Mouse (Mus musculus): ENCODE data around the gene Spata31d1a. TPM values are rescaled to one million over a fixed set of nuclear protein-coding genes. Genes with fewer than 3 reads are reported as not detected.

Spata31d1a gene
- total and polyA plus RNA-seq, 3 experiments = 0.19 TPM; not detected in 2

DNA sequence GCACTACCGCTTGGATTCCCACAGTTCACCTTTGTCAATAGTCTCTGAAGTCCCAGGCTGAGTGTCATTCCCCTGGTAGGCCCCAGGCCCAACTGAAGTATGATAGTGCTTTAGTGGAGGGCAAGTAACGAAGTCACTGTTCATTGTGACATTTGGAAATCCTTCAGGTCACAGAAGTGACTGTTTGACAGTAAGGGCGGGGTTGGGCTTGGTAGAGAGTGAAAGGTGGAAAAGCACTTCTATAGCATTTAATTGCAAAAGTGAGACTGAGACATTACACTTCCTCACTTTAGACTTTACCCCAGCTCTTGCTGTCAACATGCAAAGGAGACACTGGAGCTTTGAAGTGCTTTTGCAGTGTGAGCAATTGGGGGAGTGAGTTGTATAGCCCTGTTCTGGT, 16.1 kb downstream of the Spata31d1a start, which contains the start of gene 4921517D22Rik:
Gene 4921517D22Rik (minus strand): TSS at position 101 of the 400 bp plus-strand sequence.
- no peak within 1 kb of the TSS for H3K9ac ChIP-seq (ENCODE audit: insufficient read depth, low read depth)
- no peak for DNase-seq (ENCODE audit: extremely low read depth)
- no peaks in the 10 kb centered on the region for H3K4me1 ChIP-seq (ENCODE audit: control insufficient read depth in 1 of 2, insufficient read depth in 2 of 2)

DNA sequence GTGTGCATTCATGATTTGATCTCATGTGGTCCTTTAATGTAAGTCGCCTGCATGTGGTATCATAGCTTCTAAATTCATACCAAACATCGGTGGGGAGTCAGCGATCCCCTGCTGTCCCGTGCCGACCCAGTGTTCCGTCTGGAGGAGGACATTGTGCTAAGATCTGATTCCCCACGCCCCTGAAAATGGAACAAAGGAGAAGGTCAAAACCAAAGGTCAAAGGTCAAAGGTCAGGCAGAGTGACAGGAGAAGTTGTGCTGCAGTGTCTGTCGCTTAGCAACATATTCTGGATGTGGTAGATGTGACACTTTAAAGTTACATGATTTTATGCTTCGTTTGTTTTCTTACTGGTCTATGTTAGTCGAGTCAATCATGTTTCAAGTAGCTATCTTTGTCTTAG, 18.7 kb downstream of the Spata31d1a start:
- no peak overlapping the region for H3K4me2 ChIP-seq (ENCODE audit: insufficient read depth, low read depth, poor library complexity, severe bottlenecking)
- H3K9me3 ChIP-seq (replicated peaks; ENCODE audit: low read length) = peaks cover 3% of the 10 kb centered on the region
- H3K27me3 ChIP-seq (replicated peaks) = peaks cover 5% of the 10 kb centered on the region
- H3K9ac ChIP-seq (ENCODE audit: insufficient read depth, low read depth) = no peak overlapping the region
- dilution Hi-C loops (cut with MboI; ENCODE audit: extremely low pct_ligation_motif_present, extremely low pct_unique_long_range_greater_than_20kb, low sequenced_read_pairs) = no loop called here
- in situ Hi-C loops (cut with MboI; ENCODE audit: low pct_ligation_motif_present, low pct_unique_long_range_greater_than_20kb, low sequenced_read_pairs) = no loop called here
- H3K79me2 ChIP-seq (replicated peaks; ENCODE audit: control insufficient read depth, extremely low read depth, insufficient read depth, poor library complexity, severe bottlenecking) = no peaks in the 10 kb centered on the region
- no peak for DNase-seq (ENCODE audit: extremely low read depth)
- no peak for TF ChIP-seq CHD1 (IDR thresholded peaks at IDR 0.05; ENCODE audit: low read depth, low read length)
- no peak for TF ChIP-seq RCOR1 (conservative IDR thresholded peaks at IDR 0.05; ENCODE audit: low read depth, low read length)
- no peak for TF ChIP-seq USF2 (conservative IDR thresholded peaks at IDR 0.05; ENCODE audit: low read depth, low read length)
- no peak for TF ChIP-seq MXI1 (IDR thresholded peaks at IDR 0.05; ENCODE audit: low read depth, low read length)
- no peak for TF ChIP-seq PAX5 (IDR thresholded peaks at IDR 0.05; ENCODE audit: low read length)
- TF ChIP-seq SIN3A (IDR thresholded peaks at IDR 0.05; ENCODE audit: low read length) = no peak
- TF ChIP-seq POLR2A (IDR thresholded peaks at IDR 0.05; ENCODE audit: low read depth, low read length) = no peak
- TF ChIP-seq ZKSCAN1 (IDR thresholded peaks at IDR 0.05; ENCODE audit: borderline replicate concordance, low read depth, low read length) = no peak
- TF ChIP-seq CTCF (conservative IDR thresholded peaks at IDR 0.05 in 1 of 2, IDR thresholded peaks at IDR 0.05 in 1 of 2; ENCODE audit: low read depth in 2 of 2, low read length in 2 of 2) = no peak
- no peak for TF ChIP-seq BHLHE40 (IDR thresholded peaks at IDR 0.05; ENCODE audit: low read depth, low read length)
- no peak for TF ChIP-seq KAT2A (IDR thresholded peaks at IDR 0.05; ENCODE audit: insufficient replicate concordance, low read length)
- TF ChIP-seq NELFE (IDR thresholded peaks at IDR 0.05; ENCODE audit: low read depth, low read length) = no peak
- TF ChIP-seq MYC (IDR thresholded peaks at IDR 0.05; ENCODE audit: low read depth, low read length) = no peak
- no peak for TF ChIP-seq SMC3 (IDR thresholded peaks at IDR 0.05; ENCODE audit: low read depth, low read length)
- no peak for TF ChIP-seq MAFK (IDR thresholded peaks at IDR 0.05; ENCODE audit: insufficient replicate concordance, low read length)
- no peak for TF ChIP-seq HCFC1 (IDR thresholded peaks at IDR 0.05; ENCODE audit: low read depth, low read length)
- TF ChIP-seq JUND (conservative IDR thresholded peaks at IDR 0.05; ENCODE audit: low read depth, low read length) = no peak
- TF ChIP-seq MAX (IDR thresholded peaks at IDR 0.05; ENCODE audit: low read length) = no peak
- H3K4me1 ChIP-seq (ENCODE audit: control insufficient read depth in 1 of 2, insufficient read depth in 2 of 2) = no peaks in the 10 kb centered on the region
- H3K36me3 ChIP-seq (replicated peaks in 1 of 2; ENCODE audit: control insufficient read depth in 1 of 2, insufficient read depth in 1 of 2, low read length in 1 of 2) = no peaks in the 10 kb centered on the region
- no peak overlapping the region for H3K27ac ChIP-seq (ENCODE audit: insufficient read depth, low read depth)
- no peak overlapping the region for H3K4me3 ChIP-seq (replicated peaks in 1 of 3; ENCODE audit: low read depth in 2 of 3, low read length in 2 of 3, poor library complexity in 1 of 3)

More for the DNA sequence above, 16.1 kb downstream of the Spata31d1a start, which contains the start of gene 4921517D22Rik:
- Histone ChIP-seq H3K9me3 (replicated peaks; ENCODE audit: low read length) (peaks cover 3% of the 10 kb centered on the region), H3K4me2 (ENCODE audit: insufficient read depth, low read depth, poor library complexity, severe bottlenecking) (no peak within 1 kb of the TSS), H3K36me3 (replicated peaks in 1 of 2; ENCODE audit: control insufficient read depth in 1 of 2, insufficient read depth in 1 of 2, low read length in 1 of 2) (no peaks in the 10 kb centered on the region), H3K27me3 (replicated peaks) (peaks cover 5% of the 10 kb centered on the region), H3K79me2 (replicated peaks; ENCODE audit: control insufficient read depth, extremely low read depth, insufficient read depth, poor library complexity, severe bottlenecking) (no peaks in the 10 kb centered on the region), H3K4me3 (replicated peaks in 1 of 3; ENCODE audit: low read depth in 2 of 3, low read length in 2 of 3, poor library complexity in 1 of 3) (no peak within 1 kb of the TSS), H3K27ac (ENCODE audit: insufficient read depth, low read depth) (no peak within 1 kb of the TSS)
- in situ Hi-C loops (cut with MboI; ENCODE audit: low pct_ligation_motif_present, low pct_unique_long_range_greater_than_20kb, low sequenced_read_pairs) = no loop called here
- dilution Hi-C loops (cut with MboI; ENCODE audit: extremely low pct_ligation_motif_present, extremely low pct_unique_long_range_greater_than_20kb, low sequenced_read_pairs) = no loop called here
- no peak for TF ChIP-seq HCFC1 (IDR thresholded peaks at IDR 0.05; ENCODE audit: low read depth, low read length)
- TF ChIP-seq RAD21 (IDR thresholded peaks at IDR 0.05; ENCODE audit: low read depth, low read length) = no peak
- TF ChIP-seq ZKSCAN1 (IDR thresholded peaks at IDR 0.05; ENCODE audit: borderline replicate concordance, low read depth, low read length) = no peak
- TF ChIP-seq ZNF384 (IDR thresholded peaks at IDR 0.05; ENCODE audit: low read depth, low read length) = no peak
- TF ChIP-seq JUND (conservative IDR thresholded peaks at IDR 0.05; ENCODE audit: low read depth, low read length) = no peak

Data from CH12.LX (cell line).